Mouse (Mus musculus): ENCODE results near the gene Slirp.

DNA sequence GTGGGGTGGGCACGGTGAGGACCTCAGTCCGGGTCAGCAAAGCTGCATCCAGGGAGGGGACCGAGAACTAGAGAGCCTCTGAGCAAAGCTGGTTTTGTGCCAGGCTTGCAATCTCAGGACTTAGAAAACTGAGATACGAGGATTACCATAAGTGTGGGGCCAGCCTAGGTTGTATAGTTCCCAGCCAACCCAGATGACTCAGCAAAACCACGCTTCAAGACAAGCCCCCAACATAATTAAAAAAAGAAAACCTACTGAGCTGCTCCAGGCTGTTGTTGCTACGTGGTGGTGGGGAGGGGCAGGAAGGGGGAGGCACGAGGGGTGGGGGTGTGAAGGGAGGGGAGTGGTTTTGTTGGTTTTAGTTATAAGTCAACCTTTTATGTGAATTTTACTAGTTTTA is 32.7 kb upstream of the Slirp start:
- no peak for TF ChIP-seq CTCF (IDR thresholded peaks at IDR 0.05; ENCODE audit: low read depth)
- no peak for TF ChIP-seq EP300 (optimal IDR thresholded peaks at IDR 0.05)
